Mouse (Mus musculus): Measurements from ENCODE around the gene Foxc1. TPM values are rescaled to one million over a fixed set of nuclear protein-coding genes. Genes with fewer than 3 reads are reported as not detected.
A peak's percentile ranks its signal among the peaks of the same experiment; 100 is the strongest.

The Foxc1 gene
- polyA plus RNA-seq, 1 experiment from 2014 or later: 0.44 TPM

GRCm38 (mm10) chr13:31809701-31810100 lies 3.3 kb downstream of the Foxc1 start:
- Histone ChIP-seq H3K27me3 (ENCODE audit: control insufficient read depth, insufficient read depth, low read depth, low read length) (peaks cover 55% of the 10 kb centered on the region), H3K4me1 (ENCODE audit: control insufficient read depth, insufficient read depth, low read length) (peaks cover 25% of the 10 kb centered on the region), H3K4me3 (ENCODE audit: low read depth, low read length) (no peak overlapping the region), H3K36me3 (ENCODE audit: control insufficient read depth, insufficient read depth, low read length) (no peaks in the 10 kb centered on the region), H3K9me3 (replicated peaks; ENCODE audit: control insufficient read depth, low read length, poor library complexity, severe bottlenecking) (no peaks in the 10 kb centered on the region), H3K4me2 (ENCODE audit: low read length) (no peak overlapping the region), H3K9ac (ENCODE audit: low read depth, low read length) (no peak overlapping the region), H3K27ac (ENCODE audit: low read length) (no peak overlapping the region)
- WGBS: 7% methylated on average over 6 of the region's 6 CpGs
- no peak for ATAC-seq

DNA sequence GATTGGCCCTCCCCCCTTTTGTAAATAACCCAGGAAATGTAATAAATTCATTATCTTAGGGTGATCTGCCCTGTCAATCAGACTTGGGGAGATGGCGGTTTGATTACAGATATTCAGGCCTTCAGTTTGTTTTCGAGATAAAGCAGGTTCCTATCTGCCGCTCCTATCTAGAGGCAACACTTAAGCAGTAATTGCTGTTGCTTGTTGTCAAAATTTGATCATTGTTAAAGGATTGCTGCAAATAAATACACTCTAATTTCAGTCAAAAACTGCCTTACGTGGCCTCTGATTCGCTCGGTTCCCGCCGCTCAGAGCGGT lies 3.9 kb downstream of the Foxc1 start:
- H3K36me3 ChIP-seq (ENCODE audit: control insufficient read depth, insufficient read depth, low read length): no peaks in the 10 kb centered on the region
- 3% methylated on average over 9 of the region's 9 CpGs for WGBS
- H3K4me2 ChIP-seq (ENCODE audit: low read length): no peak overlapping the region
- H3K4me1 ChIP-seq (ENCODE audit: control insufficient read depth, insufficient read depth, low read length): peaks cover 25% of the 10 kb centered on the region
- H3K27ac ChIP-seq (ENCODE audit: low read length): no peak overlapping the region
- H3K9me3 ChIP-seq (replicated peaks; ENCODE audit: control insufficient read depth, low read length, poor library complexity, severe bottlenecking): no peaks in the 10 kb centered on the region
- ATAC-seq: no peak
- peaks cover 57% of the 10 kb centered on the region for H3K27me3 ChIP-seq (ENCODE audit: control insufficient read depth, insufficient read depth, low read depth, low read length)
- H3K9ac ChIP-seq (ENCODE audit: low read depth, low read length): no peak overlapping the region
- peak overlapping the region; percentile 28 for H3K4me3 ChIP-seq (ENCODE audit: low read depth, low read length)

GRCm38 (mm10) chr13:31810693-31811541 lies 4.5 kb downstream of the Foxc1 start:
- Histone ChIP-seq H3K9ac (ENCODE audit: low read depth, low read length) (peak overlapping the region; percentile 38), H3K4me1 (ENCODE audit: control insufficient read depth, insufficient read depth, low read length) (peaks cover 25% of the 10 kb centered on the region), H3K4me2 (ENCODE audit: low read length) (peak overlapping the region; percentile 36), H3K27ac (ENCODE audit: low read length) (no peak overlapping the region), H3K9me3 (replicated peaks; ENCODE audit: control insufficient read depth, low read length, poor library complexity, severe bottlenecking) (no peaks in the 10 kb centered on the region), H3K4me3 (ENCODE audit: low read depth, low read length) (peak overlapping the region; percentile 28), H3K36me3 (ENCODE audit: control insufficient read depth, insufficient read depth, low read length) (no peaks in the 10 kb centered on the region), H3K27me3 (ENCODE audit: control insufficient read depth, insufficient read depth, low read depth, low read length) (peaks cover 58% of the 10 kb centered on the region)
- no peak for ATAC-seq
- under 1% methylated on average over 57 of the region's 65 CpGs for WGBS

DNA sequence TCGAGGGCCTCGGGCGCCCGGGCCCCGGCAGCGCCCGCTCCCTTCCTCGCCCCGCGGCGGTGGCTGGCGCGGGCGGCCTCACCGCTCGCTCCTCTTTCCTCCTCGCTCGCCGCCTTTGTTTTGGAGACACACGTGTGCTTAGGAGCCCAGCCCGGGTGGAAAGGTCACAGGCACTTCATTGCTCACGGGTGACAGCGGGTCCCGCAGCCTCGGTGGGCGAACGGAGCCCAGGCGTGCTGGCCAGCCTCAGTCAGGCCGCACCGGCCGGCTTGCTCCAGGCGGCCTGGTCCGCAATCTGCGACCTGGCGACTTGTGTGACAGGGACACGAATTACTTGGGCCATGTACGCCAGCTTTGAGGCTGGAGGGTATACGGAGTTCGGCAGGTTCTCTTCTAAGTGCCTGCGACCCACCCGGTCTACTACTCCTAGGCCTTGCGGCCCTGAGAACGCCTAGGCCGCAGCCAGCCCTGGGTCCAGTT lies 5.1 kb downstream of the Foxc1 start:
- Histone ChIP-seq H3K4me2 (ENCODE audit: low read length) (peak overlapping the region; percentile 36), H3K4me1 (ENCODE audit: control insufficient read depth, insufficient read depth, low read length) (peaks cover 18% of the 10 kb centered on the region), H3K27ac (ENCODE audit: low read length) (no peak overlapping the region), H3K9me3 (replicated peaks; ENCODE audit: control insufficient read depth, low read length, poor library complexity, severe bottlenecking) (no peaks in the 10 kb centered on the region), H3K27me3 (ENCODE audit: control insufficient read depth, insufficient read depth, low read depth, low read length) (peaks cover 61% of the 10 kb centered on the region), H3K36me3 (ENCODE audit: control insufficient read depth, insufficient read depth, low read length) (no peaks in the 10 kb centered on the region), H3K4me3 (ENCODE audit: low read depth, low read length) (peak overlapping the region; percentile 28), H3K9ac (ENCODE audit: low read depth, low read length) (peak overlapping the region; percentile 6; the same call in 1 of the 2 replicates)
- no peak for ATAC-seq
- WGBS: 8% methylated on average over 41 of the region's 44 CpGs

DNA sequence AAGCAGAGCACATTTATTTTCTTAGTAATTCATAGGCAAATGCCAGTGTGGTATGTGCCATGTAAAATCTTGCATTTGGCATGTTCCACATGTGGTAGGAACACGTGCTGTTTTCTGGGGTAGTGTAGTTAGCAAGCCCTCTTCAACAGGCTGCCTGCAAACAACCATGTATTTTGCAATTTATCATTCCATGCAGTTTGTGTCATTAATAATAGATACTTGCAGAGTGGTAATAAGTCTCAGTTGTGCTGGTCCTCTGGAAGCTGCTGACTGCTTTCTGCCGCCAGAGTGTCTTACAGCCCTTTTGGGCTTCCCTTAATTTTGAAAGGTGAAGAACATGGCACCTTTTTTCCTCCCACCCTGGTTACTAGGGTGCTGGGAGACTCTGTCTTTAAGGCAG lies 6.3 kb downstream of the Foxc1 start:
- peaks cover 10% of the 10 kb centered on the region; the same call in 1 of the 2 replicates for H3K4me1 ChIP-seq (ENCODE audit: control insufficient read depth, insufficient read depth, low read length)
- H3K27me3 ChIP-seq (ENCODE audit: control insufficient read depth, insufficient read depth, low read depth, low read length): peaks cover 68% of the 10 kb centered on the region
- 67% methylated on average over 2 of the region's 2 CpGs for WGBS
- no peak for ATAC-seq
- H3K9me3 ChIP-seq (replicated peaks; ENCODE audit: control insufficient read depth, low read length, poor library complexity, severe bottlenecking): no peaks in the 10 kb centered on the region
- no peak overlapping the region for H3K27ac ChIP-seq (ENCODE audit: low read length)
- H3K36me3 ChIP-seq (ENCODE audit: control insufficient read depth, insufficient read depth, low read length): no peaks in the 10 kb centered on the region
- no peak overlapping the region for H3K4me2 ChIP-seq (ENCODE audit: low read length)
- H3K9ac ChIP-seq (ENCODE audit: low read depth, low read length): no peak overlapping the region
- H3K4me3 ChIP-seq (ENCODE audit: low read depth, low read length): no peak overlapping the region

GRCm38 (mm10) chr13:31815383-31816003 lies 9.1 kb downstream of the Foxc1 start:
- 32% methylated on average over 15 of the region's 15 CpGs for WGBS
- Histone ChIP-seq H3K27ac (ENCODE audit: low read length) (no peak overlapping the region), H3K9me3 (replicated peaks; ENCODE audit: control insufficient read depth, low read length, poor library complexity, severe bottlenecking) (no peaks in the 10 kb centered on the region), H3K4me1 (ENCODE audit: control insufficient read depth, insufficient read depth, low read length) (peaks cover 7% of the 10 kb centered on the region; the same call in 1 of the 2 replicates), H3K36me3 (ENCODE audit: control insufficient read depth, insufficient read depth, low read length) (no peaks in the 10 kb centered on the region), H3K27me3 (ENCODE audit: control insufficient read depth, insufficient read depth, low read depth, low read length) (peaks cover 73% of the 10 kb centered on the region), H3K4me2 (ENCODE audit: low read length) (no peak overlapping the region; the same call in 1 of the 2 replicates), H3K4me3 (ENCODE audit: low read depth, low read length) (no peak overlapping the region), H3K9ac (ENCODE audit: low read depth, low read length) (no peak overlapping the region)
- no peak for ATAC-seq

DNA sequence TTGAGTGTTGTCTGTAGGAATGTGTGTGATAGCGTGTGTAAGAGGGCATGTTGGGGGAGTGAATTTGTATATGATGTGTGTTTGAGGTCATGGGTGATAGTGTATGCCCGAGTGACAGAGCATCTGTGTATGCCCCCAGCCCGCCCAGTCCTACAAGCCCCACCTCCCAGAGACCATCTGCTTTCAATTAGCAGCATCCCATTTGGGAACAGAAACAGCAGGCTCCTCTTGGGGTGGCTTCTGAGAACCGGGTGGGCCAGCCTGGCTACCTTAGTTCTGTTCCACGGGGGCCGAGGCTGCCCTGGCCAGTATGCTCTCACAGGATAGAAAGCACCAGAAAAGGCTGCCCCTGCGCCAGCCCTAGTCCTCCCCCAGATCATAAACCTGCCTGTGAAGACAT lies 11.9 kb downstream of the Foxc1 start:
- Histone ChIP-seq H3K27ac (ENCODE audit: low read length) (no peak overlapping the region), H3K4me1 (ENCODE audit: control insufficient read depth, insufficient read depth, low read length) (peaks cover 6% of the 10 kb centered on the region; the same call in 1 of the 2 replicates), H3K9me3 (replicated peaks; ENCODE audit: control insufficient read depth, low read length, poor library complexity, severe bottlenecking) (no peaks in the 10 kb centered on the region), H3K4me3 (ENCODE audit: low read depth, low read length) (no peak overlapping the region), H3K36me3 (ENCODE audit: control insufficient read depth, insufficient read depth, low read length) (no peaks in the 10 kb centered on the region), H3K4me2 (ENCODE audit: low read length) (no peak overlapping the region), H3K9ac (ENCODE audit: low read depth, low read length) (no peak overlapping the region), H3K27me3 (ENCODE audit: control insufficient read depth, insufficient read depth, low read depth, low read length) (peaks cover 58% of the 10 kb centered on the region)
- WGBS: 68% methylated on average over 7 of the region's 7 CpGs
- no peak for ATAC-seq

- 38% methylated on average over 14 of the region's 14 CpGs for WGBS
- Histone ChIP-seq H3K4me3 (ENCODE audit: low read depth, low read length) (no peak overlapping the region), H3K9ac (ENCODE audit: low read depth, low read length) (no peak overlapping the region), H3K27ac (ENCODE audit: low read length) (no peak overlapping the region), H3K4me1 (ENCODE audit: control insufficient read depth, insufficient read depth, low read length) (peaks cover 6% of the 10 kb centered on the region; the same call in 1 of the 2 replicates), H3K36me3 (ENCODE audit: control insufficient read depth, insufficient read depth, low read length) (no peaks in the 10 kb centered on the region), H3K27me3 (ENCODE audit: control insufficient read depth, insufficient read depth, low read depth, low read length) (peaks cover 43% of the 10 kb centered on the region), H3K4me2 (ENCODE audit: low read length) (no peak overlapping the region), H3K9me3 (replicated peaks; ENCODE audit: control insufficient read depth, low read length, poor library complexity, severe bottlenecking) (no peaks in the 10 kb centered on the region)
- no peak for ATAC-seq
Measured at GRCm38 (mm10) chr13:31819664-31820405, 13.4 kb downstream of the Foxc1 start.
